Mouse (Mus musculus) 3134 (cell line): ENCODE data around the gene Zfp11.
"Not testable (repeated sequence)": the region's sequence is repeated elsewhere in the genome, so short reads cannot be mapped to it uniquely, and the experiment has no call there.

Experiments
- DNase-seq: peaks from one replicate; pipeline ENCODE4 v3.0.0-alpha.2; 2011; ENCODE audit warnings: low spot score; ENCODE audit not compliant: insufficient read length; ENCODE audit errors: extremely low read depth

The Zfp11 gene

DNA sequence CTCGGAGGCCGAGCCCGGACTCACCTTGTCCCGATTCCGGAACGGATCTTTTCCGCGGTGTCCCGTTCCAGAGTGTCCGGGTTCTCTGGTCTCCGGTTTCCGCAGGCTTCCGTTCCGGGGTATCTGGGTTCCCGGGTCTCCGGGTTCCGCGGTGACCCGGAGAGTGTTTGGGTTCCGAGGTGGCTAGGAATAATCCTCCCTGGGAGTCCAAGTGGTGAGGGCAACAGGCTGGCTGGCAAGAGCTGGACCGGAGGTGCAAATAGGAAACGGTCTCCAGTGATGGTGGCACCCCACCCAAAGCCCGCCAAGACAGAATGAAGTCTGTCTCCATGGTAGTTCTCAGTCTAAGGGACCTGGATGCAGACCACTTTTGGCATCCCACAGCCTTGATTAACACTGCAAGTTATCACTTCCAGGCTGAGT is at the start of gene Zfp11:
Gene Zfp11, minus strand, starts transcription at position 64 of the 423 bp plus-strand sequence.
- peak; percentile 81 for DNase-seq

DNA sequence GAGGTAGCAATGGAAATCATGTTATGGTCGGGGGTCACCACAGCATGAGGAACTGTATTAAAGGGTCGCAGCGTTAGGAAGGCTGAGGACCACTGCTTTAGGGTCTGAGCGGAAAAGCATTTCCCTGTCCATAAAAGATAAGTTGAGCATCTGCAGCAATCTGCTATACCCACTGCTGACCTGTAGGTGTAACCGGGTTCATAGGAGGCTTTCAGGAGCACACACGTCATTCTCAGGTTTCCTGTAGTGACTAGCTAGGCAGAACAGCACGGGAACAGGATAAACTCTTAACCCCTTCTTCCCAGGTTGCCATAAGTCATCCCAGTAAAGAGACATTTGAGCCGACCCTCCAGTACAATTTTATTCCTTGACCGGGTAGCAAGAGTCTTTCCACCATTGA is 47.1 kb upstream of the Zfp11 start:
- DNase-seq: no peak

DNA sequence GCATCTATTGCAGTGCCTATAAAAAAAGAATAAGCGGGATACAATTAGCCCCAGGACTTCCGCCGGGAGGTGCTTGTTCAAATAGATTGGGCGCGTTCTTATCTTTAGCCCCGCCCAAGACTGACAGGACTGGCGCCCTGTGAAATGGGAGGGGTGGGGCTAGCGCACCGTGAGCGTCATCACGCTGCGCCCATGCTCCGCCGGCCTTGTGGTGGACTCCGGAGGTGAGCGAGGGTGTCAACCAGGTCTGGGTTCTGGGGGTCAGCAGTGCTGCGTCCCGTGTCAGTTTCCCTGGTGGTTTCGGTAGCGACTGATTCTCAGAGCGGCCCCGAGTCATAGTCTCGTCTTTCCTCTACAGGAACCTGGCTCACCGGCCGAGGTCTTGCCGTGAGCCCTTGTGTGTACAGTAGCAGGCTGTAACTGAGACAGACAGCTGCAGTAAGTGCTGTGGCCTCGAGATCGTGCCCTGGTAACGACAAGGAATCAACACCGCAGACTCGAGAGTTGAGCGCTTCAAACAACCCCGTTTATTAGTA is 45.5 kb upstream of the Zfp11 start, which contains the start of gene Mrps17:
Gene Mrps17, plus strand, starts transcription at position 172 of the 536 bp plus-strand sequence.
- peak; percentile 98 for DNase-seq

DNA sequence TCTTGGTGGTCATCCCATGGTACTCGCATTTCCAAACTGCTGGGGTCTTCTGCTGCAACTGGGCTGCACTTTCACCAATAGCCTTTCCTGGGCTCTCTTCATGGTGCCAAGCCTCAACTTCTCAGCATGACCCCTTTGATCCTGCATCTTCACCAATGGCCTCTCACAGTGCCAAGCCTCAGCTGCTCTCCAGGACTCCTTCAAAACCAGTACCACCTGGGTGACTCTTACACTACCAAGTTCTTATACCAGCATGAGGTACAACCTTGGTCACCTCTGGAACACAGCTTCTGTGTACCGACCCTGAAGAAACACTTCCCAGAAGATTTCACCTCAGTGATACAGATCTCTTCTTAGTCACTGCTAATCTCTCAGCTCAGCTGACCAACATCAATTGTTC is 38.5 kb upstream of the Zfp11 start, which contains the start of gene Sept14:
Gene Sept14, minus strand, starts transcription at position 101 of the 400 bp plus-strand sequence.
- DNase-seq: no peak

DNA sequence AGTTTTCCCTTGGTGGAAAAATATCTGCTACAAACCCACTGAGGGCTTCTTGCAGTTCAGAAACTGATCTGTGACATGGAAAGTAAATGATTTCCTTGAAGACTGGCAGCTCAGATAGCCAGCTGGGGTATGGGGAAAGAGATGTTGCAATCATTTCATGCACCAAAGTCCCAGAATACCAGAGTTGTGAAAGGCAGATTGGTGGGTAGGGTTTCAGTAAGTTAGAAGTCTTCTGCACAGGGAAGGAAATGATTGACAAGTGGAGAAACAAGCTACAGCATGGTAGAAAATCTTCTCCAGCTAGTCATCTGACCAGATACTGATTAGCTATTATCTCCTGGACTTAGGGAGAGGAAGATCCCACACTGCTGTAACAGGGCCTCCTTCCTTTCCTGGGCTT is 33.5 kb upstream of the Zfp11 start:
- DNase-seq: no peak

DNA sequence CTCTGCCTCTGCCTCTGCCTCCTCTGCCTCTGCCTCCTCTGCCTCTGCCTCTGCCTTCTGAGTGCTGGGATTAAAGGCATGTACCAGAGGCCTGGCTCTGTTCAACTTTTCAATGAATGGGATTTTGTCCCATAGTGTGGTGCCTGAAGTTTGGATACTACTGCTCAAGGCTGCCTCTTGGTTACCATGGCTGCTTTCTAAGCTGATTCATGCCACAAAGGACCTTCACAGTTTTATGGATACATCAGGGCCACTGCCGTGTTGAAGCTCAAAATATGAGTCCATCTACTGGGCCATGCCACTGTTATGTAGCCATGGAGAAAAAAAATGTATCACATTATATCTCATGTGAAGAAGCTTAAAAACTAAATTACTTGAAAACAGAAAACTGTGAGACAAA is 31.8 kb upstream of the Zfp11 start:
- DNase-seq: no peak

DNA sequence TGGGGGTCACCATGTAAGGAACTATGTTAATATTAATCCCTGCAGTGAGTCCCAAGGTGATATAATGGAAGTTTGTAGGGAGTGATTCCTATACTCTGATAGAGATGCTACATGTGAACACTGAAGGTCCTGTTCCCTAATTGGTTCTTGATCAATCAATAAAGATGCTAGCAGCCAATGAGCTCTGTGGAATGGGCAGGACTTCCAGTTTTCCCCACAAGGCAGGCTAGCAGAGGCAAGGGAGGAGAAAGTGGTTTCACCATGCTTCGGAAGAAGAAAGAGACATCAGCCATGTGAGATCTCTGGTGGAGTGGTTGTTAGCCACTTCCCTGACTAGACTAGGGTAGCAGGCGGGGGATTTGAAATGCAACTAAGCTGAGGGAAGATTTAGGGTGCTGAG is 30.6 kb upstream of the Zfp11 start:
- peak; percentile 58 for DNase-seq

DNA sequence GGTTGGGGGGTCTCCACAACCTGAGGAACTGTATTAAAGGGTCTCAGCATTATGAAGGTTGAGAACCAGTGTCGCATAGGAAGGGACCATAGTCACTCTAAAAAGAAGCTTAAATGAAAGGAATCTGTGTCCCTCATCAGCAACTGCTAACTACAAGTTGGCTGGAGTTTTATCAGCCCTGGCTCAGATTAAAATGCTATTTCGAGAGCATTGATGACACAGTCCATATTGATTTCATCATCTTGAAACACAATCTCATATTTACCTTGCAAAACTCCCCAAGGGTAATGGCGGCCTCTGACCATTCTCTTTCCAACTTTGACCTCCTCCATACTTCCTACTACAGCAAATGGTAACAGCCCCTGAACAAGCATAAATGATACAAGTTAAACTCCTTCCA is 20.6 kb upstream of the Zfp11 start:
- no peak for DNase-seq

DNA sequence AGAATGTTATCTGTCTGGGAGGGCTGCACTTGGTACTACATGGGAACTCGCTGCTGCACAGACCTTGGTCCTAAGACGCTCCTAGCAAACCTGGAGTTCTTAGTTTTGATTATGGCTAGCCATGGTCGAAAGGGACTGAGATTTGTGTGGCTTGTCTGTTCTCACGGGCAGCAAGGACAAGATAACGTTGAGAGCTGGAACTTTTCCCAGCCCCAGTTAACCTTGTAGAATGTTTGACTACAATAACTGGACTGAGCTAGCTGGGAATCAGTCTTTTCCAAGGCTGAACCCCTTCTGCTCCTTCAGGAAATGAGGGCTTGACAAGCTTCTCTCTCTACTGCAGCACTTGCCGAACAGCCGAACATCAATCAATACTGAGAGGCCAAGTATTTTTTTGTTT is 17.7 kb upstream of the Zfp11 start:
- DNase-seq: no peak

DNA sequence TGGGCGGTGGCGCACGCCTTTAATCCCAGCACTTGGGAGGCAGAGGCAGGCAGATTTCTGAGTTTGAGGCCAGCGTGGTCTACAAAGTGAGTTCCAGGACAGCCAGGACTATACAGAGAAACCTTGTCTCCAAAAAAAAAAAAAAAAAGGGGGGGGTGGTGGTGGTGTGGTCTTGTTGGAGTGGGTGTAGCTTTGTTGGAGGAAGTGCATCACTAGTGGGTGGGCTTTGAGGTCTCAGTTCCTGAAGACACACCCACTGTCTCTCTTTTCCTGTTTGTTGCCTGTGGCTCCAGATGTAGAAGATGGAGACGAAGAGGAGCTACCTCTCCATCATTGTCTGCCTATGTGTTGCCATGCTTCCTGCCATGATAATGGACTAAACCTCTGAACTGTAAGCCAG is 15.2 kb upstream of the Zfp11 start:
- not testable (repeated sequence) for DNase-seq

DNA sequence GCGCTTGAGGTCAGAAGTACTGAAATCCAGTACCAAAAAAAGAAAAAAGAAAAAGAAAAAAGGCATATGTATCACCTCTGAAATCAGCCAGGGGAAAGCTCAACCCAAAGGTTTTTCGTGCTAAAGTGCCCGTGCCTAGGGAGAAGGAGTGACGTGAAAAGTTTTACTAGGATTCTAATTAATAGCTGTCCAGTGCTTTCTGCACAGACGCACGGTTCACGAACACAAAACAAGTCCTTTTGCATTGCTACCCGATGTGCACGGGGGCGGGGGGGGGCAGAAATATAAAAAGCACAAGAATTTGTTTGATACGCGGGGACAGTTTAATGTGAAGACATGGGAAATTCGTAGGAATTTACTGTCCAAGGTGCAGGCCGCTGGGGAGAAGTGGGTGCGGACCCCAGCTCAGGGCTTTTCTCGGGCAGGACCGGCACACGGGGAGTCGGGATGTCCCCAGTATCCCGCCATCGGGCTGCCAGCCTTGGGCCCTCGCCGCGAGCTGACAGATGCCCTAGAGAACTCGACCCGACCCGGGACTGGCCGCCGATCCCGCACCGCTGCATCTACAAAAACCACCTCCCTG is 355 bp downstream of the Zfp11 start:
- no peak for DNase-seq

DNA sequence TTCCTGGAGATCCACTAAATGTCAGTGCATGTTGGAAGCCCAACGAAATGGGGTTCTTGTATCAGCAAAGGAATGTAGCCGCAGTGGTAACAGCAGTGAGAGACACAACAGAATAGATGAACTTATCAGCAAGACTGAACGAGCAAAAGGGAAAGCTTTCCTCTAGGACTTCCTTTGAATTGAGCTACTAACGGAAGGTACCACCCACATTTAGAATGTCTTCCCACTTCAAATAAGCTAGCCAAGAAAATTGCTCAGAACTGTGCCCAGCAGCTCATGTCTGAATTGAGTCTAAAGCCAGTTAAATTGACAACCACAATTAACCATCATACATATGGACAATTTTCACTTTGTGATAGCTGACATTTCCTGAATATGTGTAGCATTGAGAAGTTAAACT is 2.0 kb downstream of the Zfp11 start:
- no peak for DNase-seq

DNA sequence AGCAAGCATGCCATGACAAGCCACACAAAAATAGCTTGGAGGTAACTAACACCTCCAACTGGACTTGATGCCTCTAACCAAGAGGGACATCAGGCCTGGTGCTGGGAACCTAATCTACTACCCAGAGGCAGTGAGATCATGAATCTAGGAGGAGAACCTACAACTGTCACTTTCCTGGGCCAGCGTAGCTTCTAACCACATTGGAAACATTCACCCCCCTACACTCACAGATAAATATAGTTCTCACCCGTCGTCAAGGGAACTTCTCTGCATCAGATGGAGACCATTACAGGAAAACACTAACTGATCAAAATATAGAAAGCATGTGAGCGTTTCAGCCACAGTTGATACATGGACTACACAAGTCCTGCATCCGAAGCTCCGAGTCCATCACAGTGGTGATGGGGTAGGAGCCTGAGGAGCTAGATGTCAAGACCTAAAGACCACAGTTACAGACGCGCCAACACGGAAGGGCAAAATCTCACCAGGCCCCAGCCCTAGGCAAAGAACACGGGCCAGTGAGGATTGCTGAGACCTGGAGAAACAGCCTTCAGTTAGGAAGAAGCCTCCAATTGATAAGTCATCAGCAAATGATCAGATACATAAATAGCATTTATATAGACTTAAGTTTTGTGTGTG is 3.5 kb downstream of the Zfp11 start:
- DNase-seq: no peak

DNA sequence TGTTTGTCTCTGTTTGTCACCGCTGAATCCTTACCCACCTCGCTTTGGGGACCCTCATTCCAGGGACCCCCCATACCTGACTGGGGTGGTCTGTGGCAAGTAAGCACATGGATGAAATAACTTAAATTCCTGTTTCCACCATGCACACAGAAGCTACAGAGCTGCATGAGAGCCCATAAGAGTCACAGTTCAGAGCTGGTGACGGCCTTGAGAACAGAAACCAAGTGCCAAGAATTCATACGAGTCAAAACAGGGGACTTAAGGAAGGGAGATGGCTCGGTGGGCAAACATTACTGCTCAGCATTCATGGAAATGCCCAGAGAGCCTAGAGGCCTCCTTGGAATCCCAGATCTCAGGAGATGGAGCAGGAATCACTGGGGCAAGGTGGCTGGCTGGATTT is 5.8 kb downstream of the Zfp11 start:
- DNase-seq: no peak

DNA sequence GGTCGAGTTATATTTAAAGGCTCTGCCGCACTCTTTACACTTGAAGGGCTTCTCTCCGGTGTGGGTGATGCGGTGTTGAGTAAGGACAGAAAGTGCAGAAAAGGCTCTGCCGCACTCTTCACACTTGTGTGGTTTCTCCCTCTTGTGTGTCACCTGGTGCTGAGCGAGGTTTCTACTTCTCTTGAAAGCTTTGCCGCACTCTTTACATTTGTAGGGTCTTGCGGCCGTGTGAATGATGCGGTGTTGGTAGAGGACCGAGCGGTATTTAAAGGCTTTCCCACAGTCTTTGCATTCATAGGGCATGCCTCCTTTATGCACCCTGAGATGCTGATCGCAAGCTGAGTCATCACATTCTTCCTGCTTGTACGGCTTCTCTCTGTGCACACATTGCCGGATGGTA is 12.0 kb downstream of the Zfp11 start:
- DNase-seq: no peak

DNA sequence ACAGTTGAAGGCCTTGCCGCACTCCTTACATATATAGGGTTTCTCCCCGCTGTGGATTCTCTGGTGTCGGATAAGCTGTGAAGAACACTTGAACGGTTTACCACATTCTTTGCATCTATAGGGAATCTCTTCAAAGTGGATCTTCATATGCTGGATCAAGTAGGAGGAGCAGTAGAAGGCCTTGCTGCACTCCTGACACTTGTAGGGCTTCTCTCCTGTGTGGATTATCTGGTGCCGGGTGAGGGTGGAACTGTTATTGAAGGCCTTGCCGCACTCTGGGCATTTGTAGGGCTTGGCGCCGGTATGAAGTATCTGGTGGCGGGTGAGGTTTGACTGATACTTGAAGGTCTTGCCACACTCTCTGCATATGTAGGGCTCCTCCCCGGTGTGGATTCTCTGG is 12.9 kb downstream of the Zfp11 start:
- DNase-seq: no peak

DNA sequence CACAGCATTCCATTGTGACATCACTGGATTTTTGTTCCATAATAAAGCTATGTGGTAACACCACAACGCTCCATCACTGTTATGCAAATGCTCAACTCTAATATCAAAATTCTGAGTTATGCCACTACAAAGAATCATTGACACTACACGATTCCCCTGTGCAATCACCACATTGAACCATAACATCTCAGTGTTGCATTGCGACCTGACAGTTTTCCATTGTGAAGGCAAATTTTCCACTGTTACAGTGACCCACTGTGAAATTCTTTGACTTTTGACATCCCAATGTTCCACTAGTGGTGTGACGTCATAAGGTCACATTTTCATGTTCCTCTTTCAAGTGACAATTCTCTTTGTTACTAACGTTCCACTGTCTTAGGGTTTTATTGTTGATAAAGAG is 19.0 kb downstream of the Zfp11 start:
- no peak for DNase-seq

DNA sequence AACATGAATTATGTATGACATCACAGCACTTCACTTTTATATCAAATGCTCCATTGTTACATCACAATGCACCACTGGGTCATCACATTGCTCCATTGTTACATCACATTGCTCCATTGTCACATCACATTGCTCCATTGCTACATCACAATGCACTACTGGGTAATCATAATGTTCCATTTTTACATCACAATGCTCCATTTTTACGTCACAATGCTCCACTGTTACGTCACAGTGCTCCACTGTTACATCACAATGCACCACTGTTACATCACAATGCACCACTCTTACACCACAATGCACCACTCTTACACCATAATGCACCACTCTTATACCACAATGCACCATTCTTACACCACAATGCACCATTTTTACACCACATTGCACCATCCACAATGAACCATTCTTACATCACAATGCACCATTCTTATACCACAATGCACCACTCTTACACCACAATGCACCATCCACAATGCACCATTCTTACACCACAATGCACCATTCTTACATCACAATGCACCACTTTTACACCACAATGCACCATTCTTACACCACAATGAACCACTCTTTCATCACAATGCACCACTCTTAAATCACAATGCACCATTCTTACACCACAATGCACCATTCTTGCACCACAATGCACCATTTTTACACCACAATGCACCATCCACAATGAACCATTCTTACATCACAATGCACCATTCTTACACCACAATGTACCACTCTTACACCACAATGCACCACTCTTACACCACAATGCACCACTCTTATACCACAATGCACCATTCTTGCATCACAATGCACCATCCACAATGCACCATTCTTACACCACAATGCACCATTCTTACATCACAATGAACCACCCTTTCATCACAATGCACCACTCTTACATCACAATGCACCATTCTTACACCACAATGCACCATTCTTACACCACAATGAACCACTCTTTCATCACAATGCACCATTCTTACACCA is 37.3 kb downstream of the Zfp11 start:
- DNase-seq: not testable (repeated sequence)

DNA sequence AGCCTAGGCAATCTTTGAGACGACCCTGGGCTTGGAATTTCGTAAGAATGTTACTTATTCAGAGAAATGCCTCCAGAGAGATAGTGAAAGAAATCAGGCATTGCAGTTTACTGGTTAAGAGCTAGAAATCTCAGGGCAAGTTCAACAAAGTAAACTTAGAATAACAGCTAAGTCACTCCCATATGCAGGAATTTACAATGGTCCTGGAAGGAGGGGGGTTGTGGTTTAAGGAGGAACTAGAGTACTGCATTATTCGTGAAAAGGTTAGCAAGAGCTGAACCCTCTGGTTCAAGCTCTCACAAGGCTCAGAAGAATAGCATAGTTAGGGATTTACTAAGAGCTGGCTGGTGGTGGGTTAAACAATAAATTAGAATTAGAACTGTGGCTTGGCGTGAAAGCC is 43.3 kb downstream of the Zfp11 start:
- DNase-seq: not testable (repeated sequence)

DNA sequence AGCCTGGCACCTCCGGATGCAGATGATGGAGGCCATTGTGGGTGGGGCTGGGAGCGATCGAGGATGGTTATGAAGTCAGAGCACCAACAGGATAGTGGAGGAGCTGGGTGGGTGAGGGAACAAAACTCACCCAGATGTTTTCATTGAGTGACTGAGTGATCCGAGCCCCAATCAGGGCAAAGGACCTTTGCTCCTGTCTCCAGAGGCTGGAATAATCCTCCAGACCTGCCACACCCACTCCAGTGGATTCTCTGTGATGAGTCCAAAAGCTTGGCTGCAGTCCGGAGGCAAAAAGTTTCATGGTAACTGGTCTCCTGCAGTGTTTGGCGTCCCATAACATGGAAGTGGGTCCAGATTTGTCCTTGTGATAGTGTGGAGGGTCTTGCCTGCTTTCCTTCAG is 43.8 kb downstream of the Zfp11 start:
- DNase-seq: no peak

DNA sequence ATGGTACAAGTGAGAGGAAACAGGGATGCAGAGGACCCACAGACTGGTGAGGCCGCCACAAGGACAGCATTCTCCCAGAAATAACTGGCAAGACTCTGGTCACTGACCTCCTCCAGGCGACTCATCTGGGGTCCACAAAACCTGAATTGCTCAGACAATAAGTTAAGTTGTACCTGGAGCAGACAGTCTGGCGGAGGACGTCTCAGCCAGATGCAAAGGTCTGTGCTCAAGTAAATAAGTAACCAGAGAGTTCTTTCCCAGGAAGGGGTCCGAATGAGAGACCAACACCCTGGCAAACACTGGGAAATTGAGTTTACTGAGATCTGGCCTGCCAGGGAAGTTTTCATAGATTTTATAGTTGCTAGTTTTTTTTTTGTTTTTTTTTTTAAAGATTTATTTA is 48.5 kb downstream of the Zfp11 start:
- DNase-seq: no peak
